Mouse (Mus musculus) myocyte (in vitro differentiated cells): ENCODE results near the gene Usp54.

Source experiments
- MYOD1 ChIP-seq, 3 experiments: IDR thresholded peaks; one replicate each; pipeline ENCODE4 v1.6.1; 2011; ENCODE audit warnings: control low read depth in 2 of 3, low read depth in 2 of 3, mild to moderate bottlenecking in 2 of 3, moderate library complexity in 1 of 3; ENCODE audit not compliant: insufficient read length in 2 of 3, control insufficient read depth in 1 of 3
- POLR2A ChIP-seq: IDR thresholded peaks from one replicate; pipeline ENCODE4 v1.6.1; 2011; ENCODE audit warnings: low read depth, mild to moderate bottlenecking, control low read depth, moderate library complexity; ENCODE audit not compliant: insufficient read length
- TCF12 ChIP-seq: IDR thresholded peaks from one replicate; pipeline ENCODE4 v1.6.1; 2011; ENCODE audit warnings: mild to moderate bottlenecking, control low read depth; ENCODE audit not compliant: poor library complexity, insufficient read depth, severe bottlenecking
- TCF3 ChIP-seq: IDR thresholded peaks from one replicate; pipeline ENCODE4 v1.6.1; 2011; ENCODE audit warnings: low read depth, control low read depth; ENCODE audit not compliant: insufficient read length
- USF1 ChIP-seq: IDR thresholded peaks from one replicate; pipeline ENCODE4 v1.6.1; 2011; ENCODE audit warnings: low read depth, mild to moderate bottlenecking, control low read depth, moderate library complexity

GRCm38 (mm10) chr14:20658326-20658725 is 17.5 kb upstream of the Usp54 start:
- no peak for TF ChIP-seq USF1
- no peak for TF ChIP-seq MYOD1 (IDR thresholded peaks at IDR 0.05; ENCODE audit: control insufficient read depth in 1 of 3, insufficient read length in 2 of 3, low read depth in 2 of 3)
- no peak for TF ChIP-seq TCF3
- TF ChIP-seq POLR2A = no peak
- no peak for TF ChIP-seq TCF12
